Mouse (Mus musculus): ENCODE data around the gene Ky. TPM values are rescaled to one million over a fixed set of nuclear protein-coding genes. Genes with fewer than 3 reads are reported as not detected.

The Ky gene
- total and polyA plus RNA-seq, 3 experiments, result not detected

DNA sequence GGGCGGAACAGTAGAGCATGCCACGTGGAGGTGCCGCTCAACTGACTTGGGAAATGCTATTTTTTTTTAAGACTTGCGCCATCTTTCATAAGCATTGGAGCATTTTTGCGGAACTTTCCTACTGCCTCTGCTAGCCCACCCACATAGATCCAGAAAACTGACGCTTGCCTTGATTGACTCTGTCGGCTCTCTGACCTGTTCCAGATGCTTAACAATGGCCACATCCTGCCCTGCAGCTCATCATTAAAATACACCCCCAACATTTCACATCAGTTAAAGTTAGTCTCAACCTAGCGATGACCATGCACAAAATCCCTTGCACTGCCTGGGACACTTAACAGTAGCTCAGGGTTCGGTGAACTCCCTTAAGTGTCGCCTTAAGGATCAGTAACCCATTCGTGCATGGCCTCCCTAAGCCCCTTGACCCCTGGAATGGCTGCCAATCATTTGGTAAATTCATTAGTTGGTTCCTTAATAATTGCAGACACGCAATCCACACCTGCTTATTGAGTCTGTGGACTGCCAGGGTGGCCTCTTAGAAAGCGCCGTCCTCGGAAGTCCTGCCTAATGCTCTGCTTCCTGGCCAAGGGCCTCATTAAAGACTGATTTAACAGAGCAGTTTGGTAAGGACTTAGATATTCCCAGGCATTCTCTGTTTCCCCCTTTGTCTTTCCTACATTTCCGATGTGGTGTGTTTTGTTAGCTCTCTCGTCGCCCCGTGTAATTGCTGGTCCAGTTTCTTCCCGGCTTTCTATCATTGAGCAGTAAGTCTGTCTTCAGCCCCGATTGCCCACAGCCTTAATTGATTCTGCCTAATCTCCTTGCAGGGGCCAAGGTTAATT, 25.7 kb downstream of the Ky start:
- Histone ChIP-seq H3K9me3 (replicated peaks; ENCODE audit: insufficient read depth, low read length) (no peaks in the 10 kb centered on the region), H3K27ac (ENCODE audit: control insufficient read depth, low read depth, low read length) (no peak overlapping the region), H3K4me1 (ENCODE audit: control insufficient read depth in 1 of 2, insufficient read depth in 2 of 2, low read length in 2 of 2) (no peaks in the 10 kb centered on the region), H3K27me3 (ENCODE audit: control insufficient read depth in 1 of 2, insufficient read depth in 2 of 2, low read length in 2 of 2) (no peaks in the 10 kb centered on the region), H3K9ac (ENCODE audit: control insufficient read depth, low read depth, low read length, poor library complexity, severe bottlenecking) (no peak overlapping the region), H3K79me2 (ENCODE audit: control insufficient read depth, insufficient read depth, low read length, poor library complexity) (no peaks in the 10 kb centered on the region), H3K4me3 (ENCODE audit: control insufficient read depth in 1 of 2, insufficient read depth in 1 of 2, low read depth in 2 of 2, low read length in 2 of 2) (no peak overlapping the region), H3K36me3 (ENCODE audit: control insufficient read depth in 1 of 2, insufficient read depth in 2 of 2, low read length in 2 of 2) (no peaks in the 10 kb centered on the region)
- no peak for DNase-seq (ENCODE audit: low read depth, low spot score)
- TF ChIP-seq MYC (IDR thresholded peaks at IDR 0.05; ENCODE audit: low read depth, low read length), result no peak
- TF ChIP-seq ELF1 (IDR thresholded peaks at IDR 0.05; ENCODE audit: low read depth, low read length), result no peak
- TF ChIP-seq GATA1 (IDR thresholded peaks at IDR 0.05; ENCODE audit: low read depth, low read length), result no peak
- no peak for TF ChIP-seq RCOR1 (IDR thresholded peaks at IDR 0.05; ENCODE audit: low read depth, low read length)
- no peak for TF ChIP-seq MEF2A (IDR thresholded peaks at IDR 0.05; ENCODE audit: extremely low read depth, insufficient replicate concordance, low read depth, low read length, poor library complexity, severe bottlenecking)
- no peak for TF ChIP-seq E2F4 (IDR thresholded peaks at IDR 0.05; ENCODE audit: borderline replicate concordance, low read depth, low read length)
- no peak for TF ChIP-seq TBP (IDR thresholded peaks at IDR 0.05; ENCODE audit: low read depth, low read length)
- TF ChIP-seq SIN3A (IDR thresholded peaks at IDR 0.05; ENCODE audit: low read length), result no peak

DNA sequence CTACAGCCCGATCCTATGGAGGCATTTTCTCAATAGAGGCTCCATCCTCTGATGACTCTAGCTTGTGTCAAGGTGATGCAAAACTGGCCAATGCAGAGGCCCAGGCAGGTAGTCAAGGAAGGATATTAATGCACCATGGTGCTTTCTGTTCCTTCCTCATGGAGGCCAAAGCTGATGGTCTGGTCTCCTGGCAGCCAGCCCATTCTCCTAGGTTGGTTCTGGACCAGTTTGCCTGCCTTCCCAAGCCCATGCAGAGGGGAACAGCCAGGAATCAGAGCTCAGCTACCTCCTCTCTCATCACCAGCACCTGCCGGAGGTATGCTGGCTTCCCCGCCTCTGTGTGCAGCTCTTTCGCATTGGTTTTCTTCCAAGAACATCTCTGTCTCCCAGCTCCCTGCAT, 31.4 kb downstream of the Ky start:
- H3K36me3 ChIP-seq (ENCODE audit: control insufficient read depth in 1 of 2, insufficient read depth in 2 of 2, low read length in 2 of 2), result no peaks in the 10 kb centered on the region
- H3K9ac ChIP-seq (ENCODE audit: control insufficient read depth, low read depth, low read length, poor library complexity, severe bottlenecking), result no peak overlapping the region
- no peaks in the 10 kb centered on the region for H3K27me3 ChIP-seq (ENCODE audit: control insufficient read depth in 1 of 2, insufficient read depth in 2 of 2, low read length in 2 of 2)
- no peaks in the 10 kb centered on the region for H3K79me2 ChIP-seq (ENCODE audit: control insufficient read depth, insufficient read depth, low read length, poor library complexity)
- no peaks in the 10 kb centered on the region for H3K9me3 ChIP-seq (replicated peaks; ENCODE audit: insufficient read depth, low read length)
- H3K4me3 ChIP-seq (ENCODE audit: control insufficient read depth in 1 of 2, insufficient read depth in 1 of 2, low read depth in 2 of 2, low read length in 2 of 2), result no peak overlapping the region
- no peak for TF ChIP-seq POLR2AphosphoS5 (IDR thresholded peaks at IDR 0.05; ENCODE audit: borderline replicate concordance, low read depth, low read length)
- TF ChIP-seq MYC (IDR thresholded peaks at IDR 0.05; ENCODE audit: low read depth, low read length), result no peak
- no peak for DNase-seq (ENCODE audit: low read depth, low spot score)
- H3K4me1 ChIP-seq (ENCODE audit: control insufficient read depth in 1 of 2, insufficient read depth in 2 of 2, low read length in 2 of 2), result no peaks in the 10 kb centered on the region
- H3K27ac ChIP-seq (ENCODE audit: control insufficient read depth, low read depth, low read length), result no peak overlapping the region

DNA sequence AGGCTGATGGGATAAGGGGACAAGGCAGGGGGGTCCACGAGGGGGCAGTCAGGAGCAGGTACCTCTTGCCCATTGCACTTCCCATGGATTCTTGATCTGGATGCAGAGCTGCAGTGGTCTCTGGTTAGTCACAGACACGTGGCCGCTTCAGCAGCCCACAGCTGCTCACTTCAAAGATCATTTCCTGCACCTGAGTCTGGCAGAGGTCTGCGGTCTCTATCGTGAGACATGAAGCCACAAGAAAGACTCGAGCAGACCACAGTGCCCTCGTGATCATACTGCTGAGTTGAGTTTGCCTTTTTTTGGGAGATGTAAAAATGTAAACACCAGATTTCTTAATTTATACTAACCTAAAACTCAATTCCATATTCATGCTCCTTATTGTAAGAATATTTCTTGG, 34.1 kb downstream of the Ky start:
- no peaks in the 10 kb centered on the region for H3K27me3 ChIP-seq (ENCODE audit: control insufficient read depth in 1 of 2, insufficient read depth in 2 of 2, low read length in 2 of 2)
- no peak overlapping the region for H3K27ac ChIP-seq (ENCODE audit: control insufficient read depth, low read depth, low read length)
- DNase-seq (ENCODE audit: low read depth, low spot score), result no peak
- H3K79me2 ChIP-seq (ENCODE audit: control insufficient read depth, insufficient read depth, low read length, poor library complexity), result no peaks in the 10 kb centered on the region
- no peaks in the 10 kb centered on the region for H3K36me3 ChIP-seq (ENCODE audit: control insufficient read depth in 1 of 2, insufficient read depth in 2 of 2, low read length in 2 of 2)
- H3K4me1 ChIP-seq (ENCODE audit: control insufficient read depth in 1 of 2, insufficient read depth in 2 of 2, low read length in 2 of 2), result no peaks in the 10 kb centered on the region
- TF ChIP-seq EP300 (IDR thresholded peaks at IDR 0.05; ENCODE audit: low read depth in 1 of 2, low read length in 2 of 2), result no peak
- no peak for TF ChIP-seq ZNF384 (IDR thresholded peaks at IDR 0.05; ENCODE audit: low read depth, low read length)
- no peak for TF ChIP-seq NELFE (IDR thresholded peaks at IDR 0.05; ENCODE audit: low read depth, low read length)
- TF ChIP-seq ZKSCAN1 (IDR thresholded peaks at IDR 0.05; ENCODE audit: low read depth, low read length), result no peak
- no peak for TF ChIP-seq TAL1 (IDR thresholded peaks at IDR 0.05; ENCODE audit: low read length)
- no peak for TF ChIP-seq USF2 (IDR thresholded peaks at IDR 0.05; ENCODE audit: borderline replicate concordance in 1 of 2, insufficient read depth in 1 of 2, low read depth in 1 of 2, low read length in 2 of 2)
- no peak for TF ChIP-seq GATA1 (IDR thresholded peaks at IDR 0.05; ENCODE audit: low read depth, low read length)
- no peak for TF ChIP-seq RCOR1 (IDR thresholded peaks at IDR 0.05; ENCODE audit: low read depth, low read length)
- no peak for TF ChIP-seq CHD2 (IDR thresholded peaks at IDR 0.05; ENCODE audit: low read length)
- no peak for TF ChIP-seq MEF2A (IDR thresholded peaks at IDR 0.05; ENCODE audit: extremely low read depth, insufficient replicate concordance, low read depth, low read length, poor library complexity, severe bottlenecking)
- no peak for TF ChIP-seq USF1 (IDR thresholded peaks at IDR 0.05; ENCODE audit: low read depth, low read length)
- TF ChIP-seq SMC3 (IDR thresholded peaks at IDR 0.05; ENCODE audit: low read depth, low read length), result no peak
- TF ChIP-seq POLR2AphosphoS2 (IDR thresholded peaks at IDR 0.05; ENCODE audit: low read length), result no peak
- H3K9me3 ChIP-seq (replicated peaks; ENCODE audit: insufficient read depth, low read length), result no peaks in the 10 kb centered on the region
- H3K4me3 ChIP-seq (ENCODE audit: control insufficient read depth in 1 of 2, insufficient read depth in 1 of 2, low read depth in 2 of 2, low read length in 2 of 2), result no peak overlapping the region
- no peak overlapping the region for H3K9ac ChIP-seq (ENCODE audit: control insufficient read depth, low read depth, low read length, poor library complexity, severe bottlenecking)
